Mouse (Mus musculus): ENCODE results near the gene Rmnd5b.

Gene Rmnd5b

DNA sequence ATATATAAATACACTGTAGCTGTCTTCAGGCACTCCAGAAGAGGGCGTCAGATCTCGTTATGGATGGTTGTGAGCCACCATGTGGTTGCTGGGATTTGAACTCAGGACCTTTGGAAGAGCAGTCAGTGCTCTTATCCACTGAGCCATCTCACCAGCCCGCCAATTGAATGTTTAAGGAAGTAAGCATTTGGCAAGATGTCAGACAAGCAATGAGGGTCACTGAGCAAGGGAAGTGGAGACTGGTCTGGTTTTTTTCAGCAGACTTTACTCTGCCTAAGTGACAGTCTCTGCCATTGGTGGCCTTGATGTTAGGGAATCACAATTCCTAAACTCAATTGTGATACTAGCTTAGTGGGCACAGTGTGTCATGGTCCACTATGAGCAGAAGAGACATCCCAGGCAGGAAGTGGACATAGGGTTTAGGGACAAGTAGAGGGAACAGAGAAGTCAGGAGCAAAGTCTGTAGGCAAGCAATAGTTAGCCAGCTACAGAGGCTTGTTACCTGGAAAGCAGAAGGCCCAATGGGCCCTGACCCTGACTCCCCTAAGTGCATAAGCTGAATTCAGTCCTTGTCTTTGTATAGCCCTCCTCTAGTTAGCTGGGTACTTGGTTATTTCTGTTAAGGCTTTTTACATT is 40.9 kb downstream of the Rmnd5b start:
- in situ Hi-C loops (cut with MboI; ENCODE audit: low sequenced_read_pairs), result no loop called here

DNA sequence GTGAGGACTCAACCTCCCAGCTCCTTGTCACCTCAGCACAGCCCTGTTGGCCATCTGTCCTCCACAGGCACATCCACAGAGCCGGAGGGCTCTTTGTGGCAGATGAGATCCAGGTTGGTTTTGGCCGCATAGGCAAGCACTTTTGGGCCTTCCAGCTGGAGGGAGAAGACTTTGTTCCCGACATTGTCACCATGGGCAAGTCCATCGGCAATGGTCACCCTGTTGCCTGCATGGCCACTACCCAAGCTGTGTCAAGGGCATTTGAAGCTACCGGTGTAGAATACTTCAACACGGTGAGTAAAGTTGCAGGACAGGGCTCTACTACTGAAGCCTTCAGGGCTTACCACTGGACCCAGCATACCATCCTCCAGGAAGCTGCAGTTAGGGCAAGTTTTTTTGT is 41.8 kb downstream of the Rmnd5b start:
- in situ Hi-C loops (cut with MboI; ENCODE audit: low sequenced_read_pairs), result no loop called here

DNA sequence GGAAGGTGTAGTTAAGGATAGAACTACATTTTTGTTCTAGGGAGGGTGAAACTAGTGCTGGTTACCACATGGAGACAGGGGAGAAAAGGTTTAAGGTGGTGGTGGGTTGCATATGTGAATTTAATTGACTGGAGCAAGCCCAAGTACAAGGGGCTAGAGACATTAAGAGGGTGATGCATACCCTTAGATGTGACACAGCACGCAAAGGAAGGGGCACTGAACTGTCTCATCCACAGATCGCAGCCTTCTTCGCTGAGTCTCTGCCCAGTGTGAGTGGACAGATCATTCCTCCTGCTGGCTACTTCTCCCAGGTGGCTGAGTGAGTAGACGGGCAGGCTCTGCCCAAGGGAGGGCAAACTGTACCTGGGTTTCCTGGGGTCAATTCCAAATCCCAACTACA is 42.3 kb downstream of the Rmnd5b start:
- in situ Hi-C loops (cut with MboI; ENCODE audit: low sequenced_read_pairs), result no loop called here

DNA sequence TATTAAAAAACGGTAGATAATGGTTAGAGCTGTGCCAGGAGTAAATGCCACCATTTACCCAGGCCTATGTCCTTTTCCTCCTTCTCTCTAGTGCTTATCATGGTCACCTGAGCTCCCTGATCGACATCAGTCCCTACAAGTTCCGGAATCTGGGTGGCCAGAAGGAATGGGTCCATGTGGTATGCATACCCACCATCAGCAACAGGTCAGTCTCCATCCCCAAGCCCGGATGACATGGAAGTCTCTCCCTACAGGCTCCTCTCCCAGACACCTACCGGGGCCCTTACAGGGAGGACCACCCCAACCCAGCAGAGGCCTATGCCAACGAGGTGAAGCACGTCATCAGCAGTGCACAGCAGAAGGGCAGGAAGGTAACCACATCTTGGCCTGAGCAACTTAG is 43.8 kb downstream of the Rmnd5b start:
- in situ Hi-C loops (cut with MboI; ENCODE audit: low sequenced_read_pairs), result no loop called here

DNA sequence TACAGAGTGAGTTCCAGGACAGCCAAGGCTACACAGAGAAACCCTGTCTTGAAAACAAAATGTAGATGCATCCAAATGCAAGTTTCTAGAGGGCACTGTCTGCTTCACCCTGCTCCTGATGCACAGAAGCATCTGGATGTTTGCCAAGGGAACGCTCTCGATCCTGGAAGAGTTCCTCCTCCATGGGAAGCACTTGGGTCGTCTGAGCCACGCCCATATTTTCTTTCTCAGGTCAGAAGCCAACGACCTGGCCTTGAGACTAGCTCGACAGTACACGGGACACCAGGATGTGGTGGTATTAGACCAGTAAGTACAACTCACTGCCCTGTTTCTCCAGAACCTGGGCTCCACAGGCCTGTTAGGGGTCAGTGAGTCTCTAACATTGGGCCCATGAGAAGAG is 44.5 kb downstream of the Rmnd5b start:
- in situ Hi-C loops (cut with MboI; ENCODE audit: low sequenced_read_pairs), result no loop called here

DNA sequence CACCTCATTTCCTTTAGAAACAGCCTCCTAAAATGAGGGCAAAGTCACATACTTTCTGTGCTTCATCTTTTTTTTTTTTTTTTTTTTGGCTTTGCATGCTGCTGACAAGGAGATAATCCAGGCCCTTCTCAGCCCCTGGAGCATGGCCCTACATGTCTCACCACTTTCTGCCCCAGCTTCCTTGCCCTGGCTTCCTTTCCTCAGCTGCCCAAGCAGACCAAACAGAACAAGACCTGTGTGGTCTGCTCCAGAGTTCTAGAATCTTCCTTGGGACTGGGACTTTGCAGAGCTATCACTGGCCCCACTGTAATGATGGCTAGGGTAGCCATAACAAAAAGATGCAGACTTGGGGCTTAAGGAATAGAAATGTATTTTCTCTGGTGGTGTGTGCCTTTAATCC is 45.7 kb downstream of the Rmnd5b start:
- in situ Hi-C loops (cut with MboI; ENCODE audit: low sequenced_read_pairs), result no loop called here

DNA sequence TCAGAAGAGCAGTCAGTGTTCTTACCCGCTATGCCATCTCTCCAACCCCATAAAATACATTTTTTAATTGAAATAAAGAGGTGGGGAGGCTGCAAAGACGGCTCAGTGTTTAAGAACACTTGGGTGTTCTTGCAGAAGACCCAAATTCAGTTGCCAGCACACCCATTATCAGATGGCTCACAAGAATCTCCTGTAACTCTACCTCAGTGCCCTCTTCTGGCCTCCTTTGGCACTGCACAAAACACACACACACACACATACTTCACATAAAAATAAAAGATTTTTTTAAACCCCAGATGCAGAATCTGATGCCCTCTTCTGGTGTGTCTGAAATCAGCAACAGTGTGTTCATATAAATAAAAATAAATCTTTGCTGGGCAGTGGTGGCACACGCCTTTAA is 46.9 kb downstream of the Rmnd5b start:
- in situ Hi-C loops (cut with MboI; ENCODE audit: low sequenced_read_pairs), result no loop called here

DNA sequence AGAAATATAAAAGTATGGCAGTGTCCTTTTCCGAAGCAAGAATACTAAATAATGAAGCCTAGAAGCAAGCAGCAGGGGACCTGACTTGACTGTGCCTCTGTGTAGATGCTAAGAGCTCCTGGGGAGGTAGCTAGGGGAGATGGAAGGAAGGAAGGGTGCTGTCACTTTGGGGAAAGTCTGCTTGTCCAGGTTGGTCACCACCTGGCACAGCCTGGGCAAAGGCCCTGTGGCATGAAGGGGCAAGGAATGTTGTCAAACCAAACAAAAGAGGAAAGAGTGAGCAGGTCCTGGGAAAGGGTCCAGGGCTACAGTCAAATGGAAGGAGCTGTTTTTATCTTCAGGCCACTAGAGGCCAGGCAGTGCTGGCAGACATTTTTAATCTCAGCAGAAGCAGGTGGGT is 48.6 kb downstream of the Rmnd5b start:
- in situ Hi-C loops (cut with MboI; ENCODE audit: low sequenced_read_pairs), result no loop called here

DNA sequence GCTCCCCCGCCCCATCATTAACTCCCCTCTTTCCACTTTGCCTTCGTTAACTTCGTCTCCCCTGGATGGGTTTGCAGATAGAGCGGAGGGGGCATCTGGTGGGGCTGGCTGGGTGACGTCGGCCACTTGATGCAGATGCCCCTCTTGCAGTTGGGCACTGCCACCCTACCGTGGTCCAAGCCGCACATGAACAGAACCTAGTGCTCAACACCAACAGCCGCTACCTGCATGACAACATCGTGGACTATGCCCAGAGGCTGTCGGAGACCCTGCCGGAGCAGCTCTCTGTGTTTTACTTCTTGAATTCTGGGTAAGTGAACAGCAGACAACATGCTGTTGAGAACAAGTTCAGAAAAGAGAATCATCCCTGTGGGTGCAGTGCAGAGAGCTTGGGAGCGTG is 49.3 kb downstream of the Rmnd5b start:
- in situ Hi-C loops (cut with MboI; ENCODE audit: low sequenced_read_pairs), result no loop called here

DNA sequence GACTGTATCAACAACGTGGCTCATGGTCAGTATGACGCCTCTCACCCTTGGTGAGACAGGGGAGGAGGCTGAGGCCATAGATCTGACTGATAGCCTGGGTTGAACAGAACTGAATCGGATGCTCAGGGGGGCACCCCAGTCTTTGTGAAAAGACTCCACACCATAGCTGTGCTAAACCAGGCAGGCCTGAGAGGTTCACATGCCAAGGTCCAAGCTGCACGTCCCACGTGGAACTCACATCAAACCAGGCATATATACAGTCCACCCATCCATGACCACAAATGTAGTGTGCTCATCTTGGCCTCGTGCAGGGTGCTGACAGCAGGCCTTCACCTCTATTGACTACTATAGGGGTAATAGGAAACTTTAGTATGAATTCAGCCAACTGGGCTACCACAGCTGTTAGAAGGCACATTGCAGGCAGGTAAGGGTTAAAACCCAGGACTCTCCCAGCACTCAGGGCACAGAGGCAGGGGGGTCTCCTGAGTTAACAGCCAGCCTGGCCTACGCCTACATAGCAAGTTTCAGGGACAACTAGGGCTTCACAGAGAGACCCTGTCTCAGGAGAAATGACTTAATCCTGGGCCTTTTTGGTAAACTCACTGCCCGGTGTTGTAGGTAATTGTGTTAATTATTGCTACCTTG is 50.0 kb downstream of the Rmnd5b start:
- in situ Hi-C loops (cut with MboI; ENCODE audit: low sequenced_read_pairs), result no loop called here

DNA sequence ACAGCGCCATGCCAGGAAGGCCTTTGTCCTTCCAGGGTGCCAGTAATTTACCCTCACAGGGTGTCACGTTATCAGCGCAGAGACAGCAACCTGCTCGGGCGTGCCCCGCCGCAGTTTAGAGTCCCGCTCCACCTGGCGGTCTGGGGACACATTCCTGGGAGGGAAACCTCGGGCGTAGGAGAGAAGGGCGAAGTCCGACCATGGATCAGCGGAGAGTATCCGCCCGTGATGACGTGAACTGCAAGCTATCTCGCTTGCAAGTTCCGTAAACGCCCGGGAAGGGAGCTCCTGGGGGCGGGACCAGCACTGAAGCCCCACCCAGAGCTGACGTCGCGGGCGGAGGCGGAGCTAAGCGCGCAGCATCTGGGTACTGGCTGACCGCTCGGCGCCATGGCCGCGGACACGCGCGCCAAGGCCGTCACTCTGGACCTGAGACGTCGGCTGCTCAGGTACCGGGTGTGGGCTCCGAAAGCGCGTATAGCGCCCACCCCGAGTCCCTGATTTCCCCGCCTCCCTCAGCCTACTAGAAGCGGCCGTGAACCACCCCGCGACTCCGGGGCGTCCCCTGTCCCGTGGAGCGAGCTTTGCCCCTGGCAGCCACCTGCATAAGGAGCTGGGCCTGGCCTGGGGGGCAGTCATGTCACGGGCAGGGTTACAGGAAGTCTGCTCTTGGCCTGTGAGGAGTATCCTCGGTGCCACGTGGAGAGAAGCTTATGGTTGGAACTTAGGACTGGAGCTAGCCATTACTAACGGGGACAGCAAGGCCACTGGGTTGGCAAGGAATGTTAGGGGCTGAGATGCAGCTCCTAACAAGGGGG is 51.1 kb downstream of the Rmnd5b start, which contains the start of gene Phykpl:
TSS of gene Phykpl (plus strand) at position 327 of the 818 bp plus-strand sequence.
- in situ Hi-C loops (cut with MboI; ENCODE audit: low sequenced_read_pairs), result no loop called here

DNA sequence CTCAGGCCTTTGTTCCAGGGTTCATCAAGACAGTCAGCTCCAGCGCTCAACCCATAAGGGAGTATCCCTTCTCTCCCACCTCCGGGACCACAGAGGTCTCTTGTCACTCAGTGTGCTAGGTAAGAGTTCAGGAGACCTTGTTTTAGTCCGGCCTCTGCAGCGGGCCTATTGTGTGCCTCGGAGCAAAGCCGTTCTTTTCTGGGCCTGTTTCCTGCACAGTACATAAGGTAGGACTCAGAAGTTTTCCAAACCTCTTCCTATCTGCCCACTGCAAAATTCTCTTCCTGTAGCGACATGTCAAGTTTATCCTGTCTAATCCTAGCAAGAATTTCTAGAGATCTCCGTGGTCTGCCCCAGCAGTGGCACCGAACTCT is 51.7 kb downstream of the Rmnd5b start:
- in situ Hi-C loops (cut with MboI; ENCODE audit: low sequenced_read_pairs), result no loop called here

DNA sequence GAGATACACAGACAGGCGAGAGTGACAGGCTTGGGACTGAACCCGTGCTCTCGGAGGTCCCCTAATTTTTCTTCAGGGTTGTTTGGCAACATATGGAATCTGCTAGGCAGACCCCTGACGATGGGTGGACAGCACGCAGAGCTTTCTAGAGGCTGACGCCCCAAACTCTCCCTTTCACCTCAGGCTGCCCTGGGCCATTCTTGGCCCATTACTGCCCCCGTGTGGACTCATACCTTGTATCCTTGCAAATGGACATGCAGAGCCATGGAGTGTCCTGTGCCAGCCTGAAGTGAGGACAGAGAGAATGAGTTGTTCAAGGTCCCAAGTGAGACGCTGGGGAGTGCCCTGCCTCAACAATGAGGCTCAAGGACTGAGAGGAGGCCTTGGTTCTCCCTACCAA is 53.0 kb downstream of the Rmnd5b start:
- in situ Hi-C loops (cut with MboI; ENCODE audit: low sequenced_read_pairs), result no loop called here

DNA sequence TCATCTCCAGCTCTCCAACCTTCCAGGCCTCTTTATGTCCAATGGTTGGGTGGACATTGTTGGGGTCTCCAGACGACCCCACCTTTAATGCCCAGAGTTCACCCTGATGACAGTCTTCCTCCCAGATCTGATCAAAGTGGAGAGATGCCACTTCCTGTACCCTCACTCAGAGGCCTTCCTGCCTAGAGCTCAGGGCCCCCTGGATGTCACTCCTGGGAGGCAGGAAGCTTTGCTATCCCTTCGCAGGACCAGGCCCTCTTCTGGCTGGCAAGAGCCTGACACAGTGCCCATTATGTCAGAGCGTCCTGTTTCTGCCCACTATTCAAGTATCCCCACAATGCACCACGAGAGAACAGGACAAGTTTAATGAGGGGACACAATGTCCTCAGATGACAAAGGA is 56.7 kb downstream of the Rmnd5b start:
- in situ Hi-C loops (cut with MboI; ENCODE audit: low sequenced_read_pairs), result no loop called here

DNA sequence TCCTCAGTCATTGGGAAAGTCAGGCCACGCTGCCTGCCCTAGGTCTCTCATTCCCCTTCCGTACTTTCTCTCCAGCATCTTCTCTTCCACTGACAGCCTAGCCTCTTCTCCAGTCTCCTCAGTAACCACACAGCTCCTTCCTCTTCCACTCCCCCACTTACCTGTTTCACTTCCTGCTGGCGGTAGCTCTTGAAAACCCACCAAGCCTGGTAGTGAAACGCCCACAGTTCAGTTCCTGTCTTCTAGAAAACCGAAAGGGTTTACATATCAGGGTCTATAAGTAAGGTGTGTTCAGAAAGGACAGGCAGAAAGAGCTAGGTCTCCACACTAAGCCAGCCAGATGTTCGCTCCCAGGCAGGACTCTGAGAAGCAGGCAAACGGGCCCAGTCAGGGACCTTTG is 58.1 kb downstream of the Rmnd5b start:
- in situ Hi-C loops (cut with MboI; ENCODE audit: low sequenced_read_pairs), result no loop called here

DNA sequence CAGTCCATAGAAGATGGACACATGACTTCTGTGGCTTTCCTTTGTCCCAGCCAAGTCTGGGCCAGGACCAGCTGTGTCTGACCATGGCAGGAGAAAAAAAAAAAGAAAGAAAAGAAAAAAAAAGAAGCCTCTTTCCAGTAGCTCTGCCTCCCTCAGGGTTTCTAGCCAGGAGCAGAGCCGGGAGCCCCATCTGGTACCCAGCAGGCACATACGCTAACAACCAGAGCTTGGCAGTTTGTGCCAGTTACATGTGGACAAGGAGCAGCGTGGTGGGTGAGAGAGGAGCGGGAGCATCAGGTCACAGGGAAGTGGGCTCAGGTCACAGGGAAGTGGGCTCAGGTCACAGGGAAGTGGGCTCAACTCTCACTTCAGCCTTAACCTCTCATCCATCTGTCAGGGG is 59.2 kb downstream of the Rmnd5b start:
- in situ Hi-C loops (cut with MboI; ENCODE audit: low sequenced_read_pairs), result no loop called here
